Mouse (Mus musculus) heart, adult 8-10 months (tissue): ENCODE measurements around the gene Fam50b. TPM values are rescaled to one million over a fixed set of nuclear protein-coding genes. Genes with fewer than 3 reads are reported as not detected.

Source experiments
- DNase-seq: peaks from one replicate; pipeline ENCODE4 v3.0.0; 2022; ENCODE audit warnings: low spot score
- total RNA-seq, 4 experiments: library from RNA; stranded (reverse); gene quantifications; 2 replicates each; pipeline ENCODE4 v1.2.4; 2022

The Fam50b gene
- not detected for total RNA-seq

- DNase-seq = no peak
These were observed at the start of gene Fam50b for GRCm38 (mm10) chr13:34734686-34735085. TSS of gene Fam50b (plus strand) at chr13:34734850.

- no peak for DNase-seq
These were observed 49.5 kb upstream of the Fam50b start for GRCm38 (mm10) chr13:34685008-34685765.

- DNase-seq = no peak
These were observed 43.6 kb upstream of the Fam50b start for GRCm38 (mm10) chr13:34691049-34691448.

GRCm38 (mm10) chr13:34693111-34693510 lies 41.5 kb upstream of the Fam50b start:
- no peak for DNase-seq

GRCm38 (mm10) chr13:34696734-34697332 lies 37.8 kb upstream of the Fam50b start:
- no peak for DNase-seq

- DNase-seq = no peak
These were observed 34.6 kb upstream of the Fam50b start for GRCm38 (mm10) chr13:34700091-34700490.

- DNase-seq = no peak
These were observed 34.0 kb upstream of the Fam50b start for GRCm38 (mm10) chr13:34700630-34701029.

- DNase-seq = no peak
These were observed 31.3 kb upstream of the Fam50b start for GRCm38 (mm10) chr13:34703301-34703700.

GRCm38 (mm10) chr13:34703795-34704194 lies 30.9 kb upstream of the Fam50b start:
- DNase-seq = no peak

GRCm38 (mm10) chr13:34704835-34705234 lies 29.8 kb upstream of the Fam50b start:
- no peak for DNase-seq

GRCm38 (mm10) chr13:34708955-34709354 lies 25.7 kb upstream of the Fam50b start:
- peak; percentile 96 for DNase-seq

GRCm38 (mm10) chr13:34709566-34709965 lies 25.1 kb upstream of the Fam50b start:
- no peak for DNase-seq

GRCm38 (mm10) chr13:34711410-34711809 lies 23.2 kb upstream of the Fam50b start:
- DNase-seq = no peak

GRCm38 (mm10) chr13:34712881-34713280 lies 21.8 kb upstream of the Fam50b start:
- DNase-seq = no peak

GRCm38 (mm10) chr13:34715437-34715838 lies 19.2 kb upstream of the Fam50b start:
- DNase-seq = peak; percentile 42

GRCm38 (mm10) chr13:34724831-34725592 lies 9.6 kb upstream of the Fam50b start:
- DNase-seq = no peak

- DNase-seq = peak; percentile 87
These were observed 8.7 kb upstream of the Fam50b start for GRCm38 (mm10) chr13:34725800-34726476.

- DNase-seq = no peak
These were observed 8.2 kb upstream of the Fam50b start for GRCm38 (mm10) chr13:34726477-34726805.

GRCm38 (mm10) chr13:34727060-34727459 lies 7.6 kb upstream of the Fam50b start:
- DNase-seq = no peak

- DNase-seq = no peak
These were observed 3.1 kb upstream of the Fam50b start for GRCm38 (mm10) chr13:34731551-34731950.

- no peak for DNase-seq
These were observed 870 bp upstream of the Fam50b start for GRCm38 (mm10) chr13:34733780-34734179.
